Mouse (Mus musculus): ENCODE measurements around the gene Gpcpd1. TPM values are rescaled to one million over a fixed set of nuclear protein-coding genes. Genes with fewer than 3 reads are reported as not detected.

Gpcpd1 gene
- polyA plus RNA-seq, 1 experiment from 2014 or later = 29.7 TPM

GRCm38 (mm10) chr2:132569686-132570085 lies 17.8 kb downstream of the Gpcpd1 start:
- Histone ChIP-seq H3K27ac (replicated peaks) (no peak overlapping the region), H3K4me1 (replicated peaks; ENCODE audit: control insufficient read depth, insufficient read depth) (no peaks in the 10 kb centered on the region), H3K4me2 (replicated peaks; ENCODE audit: low read depth) (no peak overlapping the region), H3K27me3 (ENCODE audit: control insufficient read depth, insufficient read depth, low read length) (no peaks in the 10 kb centered on the region), H3K4me3 (ENCODE audit: low read depth, low read length) (no peak overlapping the region), H3K9me3 (ENCODE audit: control insufficient read depth, low read length) (no peaks in the 10 kb centered on the region), H3K36me3 (ENCODE audit: control insufficient read depth, insufficient read depth, low read length) (peaks cover 4% of the 10 kb centered on the region; the same call in 1 of the 2 replicates), H3K9ac (ENCODE audit: low read length) (no peak overlapping the region)
- ATAC-seq (ENCODE audit: low FRiP score, low TSS enrichment) (no peak), DNase-seq (ENCODE audit: low spot score) (no peak)
- TF ChIP-seq CTCF (IDR thresholded peaks at IDR 0.05; ENCODE audit: low read depth) (no peak), EP300 (optimal IDR thresholded peaks at IDR 0.05) (no peak)
- WGBS = 90% methylated on average over 6 of the region's 6 CpGs

GRCm38 (mm10) chr2:132567414-132567813 lies 20.1 kb downstream of the Gpcpd1 start:
- no peak for DNase-seq (ENCODE audit: low spot score)
- H3K4me2 ChIP-seq (replicated peaks; ENCODE audit: low read depth) = no peak overlapping the region
- H3K4me1 ChIP-seq (replicated peaks; ENCODE audit: control insufficient read depth, insufficient read depth) = no peaks in the 10 kb centered on the region
- no peaks in the 10 kb centered on the region for H3K9me3 ChIP-seq (ENCODE audit: control insufficient read depth, low read length)
- no peak overlapping the region for H3K9ac ChIP-seq (ENCODE audit: low read length)
- ATAC-seq (ENCODE audit: low FRiP score, low TSS enrichment) = no peak
- no peaks in the 10 kb centered on the region for H3K27me3 ChIP-seq (ENCODE audit: control insufficient read depth, insufficient read depth, low read length)
- H3K4me3 ChIP-seq (ENCODE audit: low read depth, low read length) = no peak overlapping the region
- peaks cover 4% of the 10 kb centered on the region; the same call in 1 of the 2 replicates for H3K36me3 ChIP-seq (ENCODE audit: control insufficient read depth, insufficient read depth, low read length)
- no peak for TF ChIP-seq EP300 (optimal IDR thresholded peaks at IDR 0.05)
- no peak for TF ChIP-seq CTCF (IDR thresholded peaks at IDR 0.05; ENCODE audit: low read depth)
- H3K27ac ChIP-seq (replicated peaks) = no peak overlapping the region
- WGBS = 89% methylated on average over 2 of the region's 2 CpGs

- Histone ChIP-seq H3K9ac (ENCODE audit: low read length) (no peak overlapping the region), H3K4me3 (ENCODE audit: low read depth, low read length) (no peak overlapping the region), H3K27me3 (ENCODE audit: control insufficient read depth, insufficient read depth, low read length) (no peaks in the 10 kb centered on the region), H3K36me3 (ENCODE audit: control insufficient read depth, insufficient read depth, low read length) (peaks cover 8% of the 10 kb centered on the region; the same call in 1 of the 2 replicates), H3K4me1 (replicated peaks; ENCODE audit: control insufficient read depth, insufficient read depth) (no peaks in the 10 kb centered on the region), H3K9me3 (ENCODE audit: control insufficient read depth, low read length) (no peaks in the 10 kb centered on the region), H3K4me2 (replicated peaks; ENCODE audit: low read depth) (no peak overlapping the region), H3K27ac (replicated peaks) (no peak overlapping the region)
- DNase-seq (ENCODE audit: low spot score) (no peak), ATAC-seq (ENCODE audit: low FRiP score, low TSS enrichment) (no peak)
- TF ChIP-seq CTCF (IDR thresholded peaks at IDR 0.05; ENCODE audit: low read depth) (no peak), EP300 (optimal IDR thresholded peaks at IDR 0.05) (no peak)
- WGBS = 98% methylated on average over 4 of the region's 4 CpGs
Observed at GRCm38 (mm10) chr2:132561860-132562259, 25.7 kb downstream of the Gpcpd1 start.

- no peaks in the 10 kb centered on the region for H3K9me3 ChIP-seq (ENCODE audit: control insufficient read depth, low read length)
- H3K4me3 ChIP-seq (ENCODE audit: low read depth, low read length) = no peak overlapping the region
- TF ChIP-seq CTCF (IDR thresholded peaks at IDR 0.05; ENCODE audit: low read depth) (no peak), EP300 (optimal IDR thresholded peaks at IDR 0.05) (no peak)
- DNase-seq (ENCODE audit: low spot score) = no peak
- WGBS = 73% methylated on average over 1 of the region's 1 CpGs
- H3K4me1 ChIP-seq (replicated peaks; ENCODE audit: control insufficient read depth, insufficient read depth) = no peaks in the 10 kb centered on the region
- H3K36me3 ChIP-seq (ENCODE audit: control insufficient read depth, insufficient read depth, low read length) = peaks cover 7% of the 10 kb centered on the region; the same call in 1 of the 2 replicates
- H3K4me2 ChIP-seq (replicated peaks; ENCODE audit: low read depth) = no peak overlapping the region
- no peak for ATAC-seq (ENCODE audit: low FRiP score, low TSS enrichment)
- H3K27ac ChIP-seq (replicated peaks) = no peak overlapping the region
- no peaks in the 10 kb centered on the region for H3K27me3 ChIP-seq (ENCODE audit: control insufficient read depth, insufficient read depth, low read length)
- H3K9ac ChIP-seq (ENCODE audit: low read length) = no peak overlapping the region
Observed at GRCm38 (mm10) chr2:132527864-132528263, 59.7 kb downstream of the Gpcpd1 start.

- H3K27me3 ChIP-seq (ENCODE audit: control insufficient read depth, insufficient read depth, low read length) = no peaks in the 10 kb centered on the region
- no peaks in the 10 kb centered on the region for H3K4me1 ChIP-seq (replicated peaks; ENCODE audit: control insufficient read depth, insufficient read depth)
- DNase-seq (ENCODE audit: low spot score) (no peak), ATAC-seq (ENCODE audit: low FRiP score, low TSS enrichment) (no peak)
- H3K4me2 ChIP-seq (replicated peaks; ENCODE audit: low read depth) = no peak overlapping the region
- no peak overlapping the region for H3K27ac ChIP-seq (replicated peaks)
- H3K4me3 ChIP-seq (ENCODE audit: low read depth, low read length) = no peak overlapping the region
- H3K9me3 ChIP-seq (ENCODE audit: control insufficient read depth, low read length) = no peaks in the 10 kb centered on the region
- peaks cover 6% of the 10 kb centered on the region; the same call in 1 of the 2 replicates for H3K36me3 ChIP-seq (ENCODE audit: control insufficient read depth, insufficient read depth, low read length)
- TF ChIP-seq CTCF (IDR thresholded peaks at IDR 0.05; ENCODE audit: low read depth) = no peak
- no peak for TF ChIP-seq EP300 (optimal IDR thresholded peaks at IDR 0.05)
- H3K9ac ChIP-seq (ENCODE audit: low read length) = no peak overlapping the region
- WGBS = 68% methylated on average over 10 of the region's 10 CpGs
Observed at GRCm38 (mm10) chr2:132526894-132527532, 60.5 kb downstream of the Gpcpd1 start.

GRCm38 (mm10) chr2:132526110-132526509 lies 61.4 kb downstream of the Gpcpd1 start:
- no peak overlapping the region for H3K4me3 ChIP-seq (ENCODE audit: low read depth, low read length)

More at GRCm38 (mm10) chr2:132526110-132526509, 61.4 kb downstream of the Gpcpd1 start:
- Histone ChIP-seq H3K9ac (ENCODE audit: low read length) (no peak overlapping the region), H3K4me2 (replicated peaks; ENCODE audit: low read depth) (no peak overlapping the region), H3K4me1 (replicated peaks; ENCODE audit: control insufficient read depth, insufficient read depth) (no peaks in the 10 kb centered on the region), H3K9me3 (ENCODE audit: control insufficient read depth, low read length) (no peaks in the 10 kb centered on the region), H3K27ac (replicated peaks) (no peak overlapping the region), H3K36me3 (ENCODE audit: control insufficient read depth, insufficient read depth, low read length) (peaks cover 6% of the 10 kb centered on the region; the same call in 1 of the 2 replicates), H3K27me3 (ENCODE audit: control insufficient read depth, insufficient read depth, low read length) (no peaks in the 10 kb centered on the region)
- DNase-seq (ENCODE audit: low spot score) = no peak
- WGBS = 52% methylated on average over 4 of the region's 4 CpGs
- TF ChIP-seq EP300 (optimal IDR thresholded peaks at IDR 0.05) (no peak), CTCF (IDR thresholded peaks at IDR 0.05; ENCODE audit: low read depth) (no peak)
- no peak for ATAC-seq (ENCODE audit: low FRiP score, low TSS enrichment)
